Mouse (Mus musculus): ENCODE results near the gene Gm27021. TPM values are rescaled to one million over a fixed set of nuclear protein-coding genes. Genes with fewer than 3 reads are reported as not detected.

Gene Gm27021
- total RNA-seq, 2 experiments from 2014 or later, result 0.51 TPM; not detected in 1

DNA sequence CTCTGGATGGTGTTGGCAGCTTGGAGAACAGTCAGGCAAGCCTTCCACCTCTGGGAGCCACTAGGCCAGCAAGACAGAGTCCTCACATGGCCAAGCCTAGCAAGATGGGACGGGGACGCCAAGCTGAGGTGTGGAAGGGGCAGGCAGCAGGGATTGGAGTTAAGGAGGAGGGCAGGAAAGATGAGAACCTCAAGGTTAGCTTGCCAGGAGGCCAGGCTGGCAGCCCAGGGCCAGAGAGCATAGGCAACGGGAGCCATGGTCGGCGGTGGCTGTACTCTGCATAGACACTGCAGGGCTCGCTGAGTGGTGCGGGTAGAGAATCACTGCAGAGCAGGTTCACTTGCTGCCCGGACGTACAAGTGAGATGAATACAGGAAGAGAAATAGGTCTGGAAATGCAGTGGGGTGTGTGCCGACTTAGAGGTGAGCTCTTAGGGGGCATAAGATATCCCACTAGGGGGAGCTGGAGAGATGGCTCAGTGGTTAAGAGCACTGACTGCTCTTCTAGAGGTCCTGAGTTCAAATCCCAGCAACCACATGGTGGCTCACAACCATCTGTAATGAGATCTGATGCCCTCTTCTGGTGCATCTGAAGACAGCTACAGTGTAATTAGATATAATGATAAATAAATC is 25.7 kb downstream of the Gm27021 start:
- DNase-seq (ENCODE audit: low spot score in 2 of 2), result no peak

DNA sequence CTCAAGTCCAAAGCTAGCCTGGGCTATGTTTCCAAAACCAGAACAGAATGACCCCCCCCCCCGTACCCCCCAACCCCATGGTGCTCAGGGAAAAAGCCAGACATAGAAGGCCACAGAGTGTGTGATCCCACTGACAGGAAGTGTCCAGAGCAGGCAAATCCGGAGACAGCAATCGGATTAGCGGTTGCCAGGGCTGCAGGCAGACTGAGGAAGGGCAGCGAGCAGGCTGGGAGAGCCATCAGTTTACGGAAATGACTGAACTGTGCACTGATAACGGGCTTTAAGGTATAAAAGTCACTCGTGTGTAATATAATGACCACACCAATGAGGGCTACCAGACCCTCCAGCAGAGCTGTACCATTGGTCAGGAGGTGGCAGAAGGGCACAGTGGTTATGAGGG is 26.6 kb downstream of the Gm27021 start:
- no peak for DNase-seq (ENCODE audit: low spot score in 2 of 2)

- DNase-seq (ENCODE audit: low spot score in 2 of 2), result peak; percentile 37 to 60
These were observed 33.5 kb downstream of the Gm27021 start for GRCm38 (mm10) chr8:120634329-120634839.

DNA sequence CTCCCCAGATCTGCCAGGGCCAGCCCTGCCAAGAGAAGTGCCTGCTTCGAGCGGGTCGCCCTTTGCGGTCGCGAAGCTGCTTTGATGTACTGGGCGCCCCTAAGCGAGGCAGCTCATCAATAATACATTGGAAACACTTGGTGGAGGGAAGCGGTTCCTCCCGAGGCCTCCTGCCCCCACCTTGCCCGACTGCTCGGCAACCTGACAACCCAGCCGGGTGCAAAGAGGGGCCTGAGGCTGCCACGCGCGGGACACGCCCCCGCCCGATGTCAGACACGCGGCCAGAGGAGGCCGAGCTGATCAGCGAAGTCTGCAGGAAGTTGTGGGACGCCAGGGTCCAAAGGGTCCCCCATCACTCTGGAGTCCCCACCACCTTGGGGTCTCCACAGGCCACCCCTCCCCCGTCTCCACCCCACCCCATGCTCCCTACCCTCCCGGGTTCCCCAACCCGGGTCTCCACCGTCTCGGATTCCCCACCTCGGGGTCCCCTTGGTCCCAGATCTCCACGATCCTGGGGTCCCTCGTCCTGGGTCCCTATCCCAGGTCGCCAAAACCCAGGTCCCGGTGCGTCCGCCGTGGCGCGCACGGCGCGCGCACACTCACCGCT is 34.1 kb downstream of the Gm27021 start:
- peak; percentile 36 to 58 for DNase-seq (ENCODE audit: low spot score in 2 of 2)

GRCm38 (mm10) chr8:120632969-120633664 is 34.8 kb downstream of the Gm27021 start:
- DNase-seq (ENCODE audit: low spot score in 2 of 2), result no peak

- peak in 1 of 2 experiments; percentile 45 for DNase-seq (ENCODE audit: low spot score in 2 of 2)
These were observed 36.2 kb downstream of the Gm27021 start for GRCm38 (mm10) chr8:120631441-120632375.

GRCm38 (mm10) chr8:120630848-120631247 is 37.0 kb downstream of the Gm27021 start:
- no peak for DNase-seq (ENCODE audit: low spot score in 2 of 2)

DNA sequence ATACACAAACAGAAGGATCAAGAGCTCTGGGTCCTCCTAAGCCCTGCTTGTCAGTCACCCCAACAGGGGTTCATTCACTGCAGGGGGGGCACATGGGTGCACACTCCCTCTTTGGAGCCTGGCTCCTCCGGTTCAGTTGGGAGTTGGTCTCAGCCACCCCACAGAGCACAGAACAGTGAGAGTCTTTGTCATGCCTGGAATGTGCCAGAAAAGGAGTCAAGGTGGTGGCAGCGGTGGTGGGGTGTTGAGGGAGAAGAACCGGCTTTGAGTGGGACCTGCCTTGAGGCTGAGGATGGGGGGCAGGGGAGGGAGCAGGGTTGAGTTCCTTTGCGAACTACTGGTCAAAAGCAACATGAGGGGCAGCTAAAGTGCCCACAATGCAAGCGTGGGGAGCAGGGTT is 37.8 kb downstream of the Gm27021 start:
- DNase-seq (ENCODE audit: low spot score in 2 of 2), result no peak

DNA sequence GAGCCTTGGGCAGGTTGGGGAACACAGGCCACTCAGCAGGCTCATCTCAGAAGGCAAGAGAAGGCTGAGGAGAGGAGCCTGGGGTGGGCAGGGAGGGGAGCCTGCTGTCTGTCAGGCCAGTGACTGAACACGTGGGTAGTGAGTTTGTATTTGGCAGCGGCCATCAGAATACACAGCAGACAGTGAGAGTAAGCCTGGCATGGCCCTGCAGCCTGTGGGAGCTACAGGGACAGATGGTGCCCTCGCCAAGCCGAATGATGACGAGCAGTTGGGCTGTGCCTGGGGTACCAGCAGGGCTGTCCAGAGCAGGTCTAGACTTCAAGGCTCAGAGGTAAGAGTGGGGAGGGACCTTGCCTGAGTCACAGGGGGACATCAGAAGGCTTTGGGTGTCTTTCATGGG is 40.6 kb downstream of the Gm27021 start:
- DNase-seq (ENCODE audit: low spot score in 2 of 2), result peak; percentile 46 to 66

GRCm38 (mm10) chr8:120626461-120626860 is 41.4 kb downstream of the Gm27021 start:
- DNase-seq (ENCODE audit: low spot score in 2 of 2), result no peak

DNA sequence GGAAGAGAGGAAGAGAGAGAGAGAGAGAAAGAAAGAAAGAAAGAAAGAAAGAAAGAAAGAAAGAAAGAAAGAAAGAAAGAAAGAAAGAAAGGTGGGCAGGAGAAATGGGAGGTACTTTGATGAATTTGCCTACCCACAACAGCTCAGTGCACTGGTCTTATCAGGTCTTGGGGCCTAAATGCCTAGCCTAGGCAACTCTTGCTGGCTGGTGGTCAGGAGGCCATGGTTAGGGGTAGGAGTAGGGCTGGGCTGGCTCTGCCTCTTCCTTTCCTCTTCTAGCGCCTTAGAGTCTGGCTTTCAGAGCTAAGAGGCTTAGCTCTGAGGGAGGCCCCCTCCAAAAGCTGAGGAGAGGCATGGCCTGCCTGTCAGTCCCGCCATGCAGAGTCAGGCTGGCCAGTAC is 44.3 kb downstream of the Gm27021 start:
- no peak for DNase-seq (ENCODE audit: low spot score in 2 of 2)

- DNase-seq (ENCODE audit: low spot score in 2 of 2), result no peak
These were observed 45.7 kb downstream of the Gm27021 start for GRCm38 (mm10) chr8:120622161-120622560.

DNA sequence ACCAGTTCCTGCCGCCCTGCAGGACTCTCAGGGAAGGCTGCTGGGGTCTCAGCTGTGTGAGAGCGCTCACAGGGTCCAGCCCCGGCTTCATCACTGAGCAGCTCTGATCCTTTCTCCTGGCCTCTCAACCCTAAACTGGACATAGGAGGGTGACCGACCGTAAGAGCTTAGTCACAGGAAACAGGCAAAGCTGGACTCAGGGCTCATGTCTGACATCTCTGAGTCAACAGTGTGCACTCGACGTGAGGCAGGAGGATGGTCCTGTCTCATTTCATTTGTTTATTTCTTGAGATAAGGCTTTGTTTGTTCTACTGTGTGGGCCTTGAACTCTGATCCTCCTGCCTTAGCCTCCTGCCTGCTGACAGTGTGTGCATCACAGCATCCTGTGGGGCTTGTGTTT is 47.4 kb downstream of the Gm27021 start:
- no peak for DNase-seq (ENCODE audit: low spot score in 2 of 2)

- peak; percentile 45 to 61 for DNase-seq (ENCODE audit: low spot score in 2 of 2)
These were observed 48.4 kb downstream of the Gm27021 start for GRCm38 (mm10) chr8:120619235-120620180.

- DNase-seq (ENCODE audit: low spot score in 2 of 2), result peak; percentile 81 to 83
These were observed 49.8 kb downstream of the Gm27021 start for GRCm38 (mm10) chr8:120618110-120618509.

- DNase-seq (ENCODE audit: low spot score in 2 of 2), result no peak
These were observed 50.9 kb downstream of the Gm27021 start for GRCm38 (mm10) chr8:120616663-120617626.

DNA sequence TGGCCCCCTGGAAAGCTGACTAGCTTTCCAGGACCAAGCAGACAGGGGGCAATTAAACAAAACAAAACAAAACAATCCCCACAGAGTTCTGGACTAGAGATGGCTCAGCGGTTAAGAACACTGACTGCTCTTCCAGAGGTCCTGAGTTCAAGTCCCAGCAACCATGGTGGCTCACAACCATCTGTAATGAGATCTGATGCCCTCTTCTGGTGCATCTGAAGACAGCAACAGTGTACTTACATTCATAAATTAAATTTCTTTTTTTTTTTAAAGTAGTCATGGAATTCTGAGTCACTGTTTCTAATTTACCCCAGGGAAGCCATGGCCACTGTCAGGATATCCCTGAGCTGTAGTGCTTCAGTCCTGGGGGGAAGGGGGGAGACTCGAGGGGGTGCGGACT is 53.4 kb downstream of the Gm27021 start:
- DNase-seq (ENCODE audit: low spot score in 2 of 2), result no peak

- no peak for DNase-seq (ENCODE audit: low spot score in 2 of 2)
These were observed 57.1 kb downstream of the Gm27021 start for GRCm38 (mm10) chr8:120610824-120611223.

GRCm38 (mm10) chr8:120607885-120608284 is 60.0 kb downstream of the Gm27021 start:
- DNase-seq (ENCODE audit: low spot score in 2 of 2), result peak; percentile 89 to 90
